Mouse (Mus musculus) erythroblast, embryonic 14.5 days (primary cell): ENCODE results near the gene Tmem116. TPM values are rescaled to one million over a fixed set of nuclear protein-coding genes. Genes with fewer than 3 reads are reported as not detected.
"Not testable (repeated sequence)": the region's sequence is repeated elsewhere in the genome, so short reads cannot be mapped to it uniquely, and the experiment has no call there.

Source experiments
- H3K27me3 ChIP-seq: 2 replicates; pipeline ENCODE4 v1.6.1; 2012; ENCODE audit warnings: inconsistent platforms; ENCODE audit not compliant: control insufficient read depth
- H3K36me3 ChIP-seq: 2 replicates; pipeline ENCODE4 v1.6.1; 2012; ENCODE audit warnings: mild to moderate bottlenecking, inconsistent platforms; ENCODE audit not compliant: control insufficient read depth
- H3K4me1 ChIP-seq: 2 replicates; pipeline ENCODE4 v1.6.1; 2012; ENCODE audit warnings: inconsistent platforms; ENCODE audit not compliant: control insufficient read depth
- H3K4me3 ChIP-seq: replicated peaks from 2 replicates; pipeline ENCODE3; 2012; ENCODE audit warnings: moderate library complexity, mild to moderate bottlenecking, inconsistent platforms
- H3K9me3 ChIP-seq: 2 replicates; pipeline ENCODE4 v1.6.1; 2012; ENCODE audit warnings: low read length, inconsistent platforms, mixed read lengths; ENCODE audit not compliant: control insufficient read depth
- GATA1 ChIP-seq: IDR thresholded peaks from 2 replicates; pipeline ENCODE4 v1.6.1; 2012; ENCODE audit warnings: low read length, inconsistent platforms, mixed read lengths
- TAL1 ChIP-seq: IDR thresholded peaks from 3 replicates; pipeline ENCODE4 v1.6.1; 2012; ENCODE audit warnings: low read length, inconsistent platforms, mixed read lengths
- polyA plus RNA-seq: library from polyadenylated mRNA; stranded (reverse); fragments of >175 nt; gene quantifications from 2 replicates; pipeline ENCODE4 v1.2.3, GENCODE M21; 2012

Tmem116 gene
- polyA plus RNA-seq, 1 experiment = 0.14 TPM

GRCm38 (mm10) chr5:121484801-121485200 lies 33.1 kb downstream of the Tmem116 start:
- Histone ChIP-seq H3K36me3 (no peaks in the 10 kb centered on the region), H3K4me1 (no peaks in the 10 kb centered on the region), H3K9me3 (no peaks in the 10 kb centered on the region), H3K4me3 (no peak overlapping the region), H3K27me3 (peaks cover 3% of the 10 kb centered on the region)
- TF ChIP-seq GATA1 = no peak
- no peak for TF ChIP-seq TAL1

GRCm38 (mm10) chr5:121493305-121493704 lies 41.6 kb downstream of the Tmem116 start:
- no peak for TF ChIP-seq TAL1
- no peak for TF ChIP-seq GATA1
- no peaks in the 10 kb centered on the region for H3K9me3 ChIP-seq
- no peaks in the 10 kb centered on the region for H3K36me3 ChIP-seq
- H3K27me3 ChIP-seq = no peaks in the 10 kb centered on the region
- H3K4me1 ChIP-seq = no peaks in the 10 kb centered on the region
- no peak overlapping the region for H3K4me3 ChIP-seq

GRCm38 (mm10) chr5:121500719-121501118 lies 49.0 kb downstream of the Tmem116 start:
- H3K4me1 ChIP-seq = peaks cover 14% of the 10 kb centered on the region
- TF ChIP-seq TAL1 (no peak), GATA1 (no peak)
- H3K27me3 ChIP-seq = peaks cover 6% of the 10 kb centered on the region
- no peak overlapping the region for H3K4me3 ChIP-seq
- H3K36me3 ChIP-seq = no peaks in the 10 kb centered on the region
- H3K9me3 ChIP-seq = no peaks in the 10 kb centered on the region

GRCm38 (mm10) chr5:121501424-121501996 lies 49.8 kb downstream of the Tmem116 start:
- H3K4me3 ChIP-seq, H3K27me3 ChIP-seq, H3K36me3 ChIP-seq, H3K9me3 ChIP-seq: not testable (repeated sequence)
- peaks cover 14% of the 10 kb centered on the region for H3K4me1 ChIP-seq

- Histone ChIP-seq H3K27me3 (peaks cover 6% of the 10 kb centered on the region), H3K36me3 (no peaks in the 10 kb centered on the region), H3K4me3 (no peak within 1 kb of the TSS), H3K4me1 (peaks cover 19% of the 10 kb centered on the region), H3K9me3 (no peaks in the 10 kb centered on the region)
- no peak for TF ChIP-seq TAL1
- no peak for TF ChIP-seq GATA1
Measured at GRCm38 (mm10) chr5:121503231-121503630, 51.5 kb downstream of the Tmem116 start, which contains the start of gene Adam1b. Gene Adam1b (minus strand): TSS chr5:121503435.

GRCm38 (mm10) chr5:121506846-121507245 lies 55.2 kb downstream of the Tmem116 start:
- no peaks in the 10 kb centered on the region for H3K27me3 ChIP-seq
- no peaks in the 10 kb centered on the region for H3K9me3 ChIP-seq
- H3K4me3 ChIP-seq = no peak overlapping the region
- H3K4me1 ChIP-seq = peaks cover 4% of the 10 kb centered on the region; the same call in 1 of the 2 replicates
- no peaks in the 10 kb centered on the region for H3K36me3 ChIP-seq
- no peak for TF ChIP-seq GATA1
- TF ChIP-seq TAL1 = no peak

GRCm38 (mm10) chr5:121510009-121510408 lies 58.3 kb downstream of the Tmem116 start:
- no peaks in the 10 kb centered on the region for H3K27me3 ChIP-seq
- H3K4me3 ChIP-seq = no peak overlapping the region
- no peaks in the 10 kb centered on the region for H3K36me3 ChIP-seq
- H3K4me1 ChIP-seq = peaks cover 4% of the 10 kb centered on the region; the same call in 1 of the 2 replicates
- H3K9me3 ChIP-seq = no peaks in the 10 kb centered on the region
- TF ChIP-seq GATA1 (no peak), TAL1 (no peak)

GRCm38 (mm10) chr5:121518983-121519382 lies 67.3 kb downstream of the Tmem116 start:
- no peak overlapping the region for H3K4me3 ChIP-seq
- peaks cover 53% of the 10 kb centered on the region for H3K36me3 ChIP-seq
- no peak for TF ChIP-seq TAL1
- no peak for TF ChIP-seq GATA1
- H3K9me3 ChIP-seq = no peaks in the 10 kb centered on the region
- H3K27me3 ChIP-seq = no peaks in the 10 kb centered on the region
- no peaks in the 10 kb centered on the region for H3K4me1 ChIP-seq

- peaks cover 61% of the 10 kb centered on the region for H3K36me3 ChIP-seq
- H3K4me1 ChIP-seq, H3K27me3 ChIP-seq, H3K9me3 ChIP-seq, H3K4me3 ChIP-seq: not testable (repeated sequence)
Measured at GRCm38 (mm10) chr5:121519758-121520157, 68.1 kb downstream of the Tmem116 start.

- H3K36me3 ChIP-seq = peaks cover 91% of the 10 kb centered on the region
- H3K27me3 ChIP-seq = no peaks in the 10 kb centered on the region
- no peak overlapping the region for H3K4me3 ChIP-seq
- peaks cover 1% of the 10 kb centered on the region; the same call in 1 of the 2 replicates for H3K4me1 ChIP-seq
- TF ChIP-seq GATA1 = no peak
- TF ChIP-seq TAL1 = no peak
- H3K9me3 ChIP-seq = no peaks in the 10 kb centered on the region
Measured at GRCm38 (mm10) chr5:121525774-121526450, 74.2 kb downstream of the Tmem116 start.
